Mouse (Mus musculus) gastrocnemius, adult 18-20 months (tissue): ENCODE results near the gene Fam19a1. TPM values are rescaled to one million over a fixed set of nuclear protein-coding genes. Genes with fewer than 3 reads are reported as not detected.

Experiments
- DNase-seq: peaks from one replicate; pipeline ENCODE4 v3.0.0; 2021; ENCODE audit warnings: low spot score
- total RNA-seq, 2 experiments: library from RNA; stranded (reverse); gene quantifications; 2 replicates each; pipeline ENCODE4 v1.2.3; 2021

Gene Fam19a1
- total RNA-seq, 2 experiments from 2014 or later, result not detected

- no peak for DNase-seq
Observed at GRCm38 (mm10) chr6:96433896-96434295, 320.9 kb downstream of the Fam19a1 start.

GRCm38 (mm10) chr6:96435545-96435944, 322.6 kb downstream of the Fam19a1 start:
- DNase-seq, result no peak

GRCm38 (mm10) chr6:96437814-96438213, 324.9 kb downstream of the Fam19a1 start:
- no peak for DNase-seq

- DNase-seq, result no peak
Observed at GRCm38 (mm10) chr6:96439419-96439818, 326.5 kb downstream of the Fam19a1 start.

- no peak for DNase-seq
Observed at GRCm38 (mm10) chr6:96441971-96442370, 329.0 kb downstream of the Fam19a1 start.

GRCm38 (mm10) chr6:96447466-96447865, 334.5 kb downstream of the Fam19a1 start:
- DNase-seq, result no peak

GRCm38 (mm10) chr6:96456266-96456665, 343.3 kb downstream of the Fam19a1 start:
- DNase-seq, result no peak

GRCm38 (mm10) chr6:96457590-96458259, 344.8 kb downstream of the Fam19a1 start:
- DNase-seq, result no peak

- DNase-seq, result no peak
Observed at GRCm38 (mm10) chr6:96459041-96459440, 346.1 kb downstream of the Fam19a1 start.

- DNase-seq, result no peak
Observed at GRCm38 (mm10) chr6:96499464-96499863, 386.5 kb downstream of the Fam19a1 start.

GRCm38 (mm10) chr6:96541600-96541999, 428.6 kb downstream of the Fam19a1 start:
- no peak for DNase-seq

- no peak for DNase-seq
Observed at GRCm38 (mm10) chr6:96544832-96545231, 431.9 kb downstream of the Fam19a1 start.

GRCm38 (mm10) chr6:96550431-96550830, 437.5 kb downstream of the Fam19a1 start:
- no peak for DNase-seq

GRCm38 (mm10) chr6:96578649-96579048, 465.7 kb downstream of the Fam19a1 start:
- DNase-seq, result no peak

GRCm38 (mm10) chr6:96580726-96581125, 467.8 kb downstream of the Fam19a1 start:
- no peak for DNase-seq

- no peak for DNase-seq
Observed at GRCm38 (mm10) chr6:96581187-96581586, 468.2 kb downstream of the Fam19a1 start.

- no peak for DNase-seq
Observed at GRCm38 (mm10) chr6:96587427-96587826, 474.5 kb downstream of the Fam19a1 start.

- DNase-seq, result no peak
Observed at GRCm38 (mm10) chr6:96593031-96593430, 480.1 kb downstream of the Fam19a1 start.

- DNase-seq, result no peak
Observed at GRCm38 (mm10) chr6:96595201-96595600, 482.2 kb downstream of the Fam19a1 start.

- DNase-seq, result no peak
Observed at GRCm38 (mm10) chr6:96624196-96624595, 511.2 kb downstream of the Fam19a1 start.

- no peak for DNase-seq
Observed at GRCm38 (mm10) chr6:96631518-96631917, 518.6 kb downstream of the Fam19a1 start.

GRCm38 (mm10) chr6:96632243-96632642, 519.3 kb downstream of the Fam19a1 start:
- no peak for DNase-seq

- no peak for DNase-seq
Observed at GRCm38 (mm10) chr6:96635663-96636062, 522.7 kb downstream of the Fam19a1 start.

GRCm38 (mm10) chr6:96648742-96649141, 535.8 kb downstream of the Fam19a1 start:
- no peak for DNase-seq
